Mouse (Mus musculus) kidney, embryonic 16.5 days (tissue): Measurements from ENCODE around the gene Nfe2l2. TPM values are rescaled to one million over a fixed set of nuclear protein-coding genes. Genes with fewer than 3 reads are reported as not detected.

Source experiments
- ATAC-seq: fragments of 200-750 bp; cut with Nextera tagmentation; 2 replicates; pipeline ENCODE4 v1.8.0; 2017; ENCODE audit warnings: moderate TSS enrichment; ENCODE audit not compliant: low FRiP score, low TSS enrichment
- H3K27ac ChIP-seq: fragments of 300-500 bp; sonication (generic); 2 replicates; pipeline ENCODE4 v1.5.1; 2014; ENCODE audit warnings: low read length
- H3K27me3 ChIP-seq: fragments of 300-500 bp; sonication (generic); 2 replicates; pipeline ENCODE4 v1.6.1; 2014; ENCODE audit warnings: low read length, control low read depth, mixed read lengths; ENCODE audit not compliant: insufficient read depth
- H3K36me3 ChIP-seq: fragments of 300-500 bp; sonication (generic); 2 replicates; pipeline ENCODE4 v1.6.1; 2014; ENCODE audit warnings: low read length, control low read depth, mixed read lengths; ENCODE audit not compliant: insufficient read depth
- H3K4me1 ChIP-seq: fragments of 300-500 bp; sonication (generic); 2 replicates; pipeline ENCODE4 v1.6.1; 2014; ENCODE audit warnings: low read length, control low read depth, mixed read lengths; ENCODE audit not compliant: insufficient read depth
- H3K4me2 ChIP-seq: fragments of 300-500 bp; sonication (generic); replicated peaks from 2 replicates; pipeline ENCODE4 v1.6.1; 2014; ENCODE audit warnings: low read depth, low read length
- H3K4me3 ChIP-seq: fragments of 300-500 bp; sonication (generic); 2 replicates; pipeline ENCODE4 v1.5.1; 2014; ENCODE audit warnings: mild to moderate bottlenecking, low read length
- H3K9ac ChIP-seq: fragments of 300-500 bp; sonication (generic); replicated peaks from 2 replicates; pipeline ENCODE4 v1.6.1; 2014; ENCODE audit warnings: low read length
- H3K9me3 ChIP-seq: fragments of 300-500 bp; sonication (generic); 2 replicates; pipeline ENCODE4 v1.6.1; 2016; ENCODE audit warnings: low read length, control low read depth
- WGBS: fragments of 180-500 bp; shearing (Covaris S2); extraction: QIAGEN DNeasy Blood & Tissue Kit; methylation state at CpG from one replicate; pipeline ENCODE4 v1.1.7; 2014; 5-methylcytosine and 5-hydroxymethylcytosine counted together
- polyA plus RNA-seq: library from polyadenylated mRNA; unstranded; fragments of >200 nt; fragmentation: Nextera tagmentation; extraction: Ambion mirVana; gene quantifications from 2 replicates; pipeline ENCODE4 v1.2.1, GENCODE M21; 2015

The Nfe2l2 gene
- polyA plus RNA-seq, 1 experiment from 2014 or later = 87.7 TPM

DNA sequence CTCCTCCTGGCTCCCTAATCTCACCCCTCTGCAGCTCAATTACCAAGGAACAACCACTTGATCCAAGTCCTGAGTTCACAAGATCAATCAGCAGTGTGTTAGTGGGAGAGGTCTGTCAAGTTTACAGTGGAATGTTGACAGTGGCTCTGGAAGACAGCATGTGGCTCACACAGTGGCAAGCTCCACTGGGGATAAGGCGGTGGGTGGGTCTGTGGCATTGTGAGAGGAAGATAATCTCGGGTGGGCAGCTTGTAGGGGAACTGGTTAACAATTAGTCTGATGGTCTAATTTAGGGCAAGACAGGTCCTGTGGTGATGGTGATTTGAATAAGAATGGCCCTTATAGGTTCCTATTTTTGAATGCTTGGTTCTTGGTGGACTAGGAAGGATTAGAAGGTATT lies 27.5 kb upstream of the Nfe2l2 start:
- no peaks in the 10 kb centered on the region for H3K9me3 ChIP-seq
- WGBS = 67% methylated on average over 2 of the region's 2 CpGs
- no peak for ATAC-seq

GRCm38 (mm10) chr2:75731233-75731651 lies 26.8 kb upstream of the Nfe2l2 start:
- no peak overlapping the region for H3K9ac ChIP-seq

More for the DNA sequence above, 27.5 kb upstream of the Nfe2l2 start:
- H3K4me2 ChIP-seq = no peak overlapping the region
- no peaks in the 10 kb centered on the region for H3K36me3 ChIP-seq
- no peaks in the 10 kb centered on the region for H3K4me1 ChIP-seq
- H3K27me3 ChIP-seq = no peaks in the 10 kb centered on the region
- H3K4me3 ChIP-seq = no peak overlapping the region
- no peak overlapping the region for H3K27ac ChIP-seq
- H3K9ac ChIP-seq = no peak overlapping the region

DNA sequence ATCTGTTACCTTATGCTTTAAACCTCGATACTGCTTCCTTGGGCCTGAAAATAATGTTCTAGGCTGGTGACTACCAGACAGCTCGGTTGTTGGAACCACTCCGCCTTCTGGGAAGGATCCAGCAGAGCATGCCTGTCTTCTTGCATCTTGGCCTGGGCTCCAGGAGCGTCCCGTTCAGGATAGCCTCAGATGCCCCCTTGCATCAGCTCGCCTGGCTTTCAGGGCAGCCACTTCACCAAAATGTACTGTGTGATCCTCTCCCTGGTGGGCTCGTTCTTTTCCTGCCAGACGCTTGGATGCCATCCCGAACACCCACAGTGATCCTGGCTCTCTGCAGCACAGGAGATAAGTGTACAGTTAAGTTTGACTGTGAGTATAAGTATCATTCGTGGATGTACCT lies 25.6 kb upstream of the Nfe2l2 start:
- Histone ChIP-seq H3K9ac (no peak overlapping the region), H3K4me2 (no peak overlapping the region), H3K27me3 (no peaks in the 10 kb centered on the region), H3K9me3 (no peaks in the 10 kb centered on the region), H3K4me3 (no peak overlapping the region), H3K27ac (no peak overlapping the region), H3K36me3 (no peaks in the 10 kb centered on the region), H3K4me1 (no peaks in the 10 kb centered on the region)
- ATAC-seq = no peak
- 84% methylated on average over 10 of the region's 10 CpGs for WGBS

More at GRCm38 (mm10) chr2:75731233-75731651, 26.8 kb upstream of the Nfe2l2 start:
- Histone ChIP-seq H3K9me3 (no peaks in the 10 kb centered on the region), H3K27ac (no peak overlapping the region), H3K27me3 (no peaks in the 10 kb centered on the region), H3K4me2 (no peak overlapping the region), H3K4me1 (no peaks in the 10 kb centered on the region), H3K36me3 (no peaks in the 10 kb centered on the region), H3K4me3 (no peak overlapping the region)
- 78% methylated on average over 5 of the region's 5 CpGs for WGBS
- ATAC-seq = no peak

GRCm38 (mm10) chr2:75724863-75725445 lies 20.5 kb upstream of the Nfe2l2 start:
- WGBS = 51% methylated on average over 5 of the region's 5 CpGs
- Histone ChIP-seq H3K4me1 (no peaks in the 10 kb centered on the region), H3K27ac (no peak overlapping the region), H3K4me2 (no peak overlapping the region), H3K27me3 (no peaks in the 10 kb centered on the region), H3K4me3 (no peak overlapping the region), H3K36me3 (no peaks in the 10 kb centered on the region), H3K9ac (no peak overlapping the region), H3K9me3 (no peaks in the 10 kb centered on the region)
- no peak for ATAC-seq

DNA sequence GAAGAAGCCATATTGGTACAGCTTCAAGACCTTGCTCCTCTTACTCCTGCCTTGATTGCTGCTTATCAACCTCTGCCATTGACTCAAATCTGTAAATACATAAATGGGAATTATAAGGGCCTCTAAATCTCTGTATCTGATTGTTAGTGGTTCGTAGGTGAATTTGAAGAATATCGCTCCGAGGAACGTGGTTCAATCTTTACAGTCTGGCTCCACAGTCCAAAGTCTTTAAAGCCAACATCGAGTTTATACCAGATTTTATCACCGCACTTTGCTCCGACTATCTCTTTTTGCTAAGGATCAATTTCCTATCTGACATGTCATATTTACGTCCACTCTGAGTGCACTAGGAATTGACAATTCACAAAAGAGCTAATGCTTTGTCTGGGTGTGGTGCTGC lies 19.0 kb upstream of the Nfe2l2 start:
- H3K27ac ChIP-seq = no peak overlapping the region
- 94% methylated on average over 8 of the region's 8 CpGs for WGBS
- H3K9ac ChIP-seq = no peak overlapping the region
- no peak for ATAC-seq
- no peaks in the 10 kb centered on the region for H3K36me3 ChIP-seq
- no peaks in the 10 kb centered on the region for H3K9me3 ChIP-seq
- H3K4me2 ChIP-seq = no peak overlapping the region
- no peak overlapping the region for H3K4me3 ChIP-seq
- H3K27me3 ChIP-seq = no peaks in the 10 kb centered on the region
- no peaks in the 10 kb centered on the region for H3K4me1 ChIP-seq

DNA sequence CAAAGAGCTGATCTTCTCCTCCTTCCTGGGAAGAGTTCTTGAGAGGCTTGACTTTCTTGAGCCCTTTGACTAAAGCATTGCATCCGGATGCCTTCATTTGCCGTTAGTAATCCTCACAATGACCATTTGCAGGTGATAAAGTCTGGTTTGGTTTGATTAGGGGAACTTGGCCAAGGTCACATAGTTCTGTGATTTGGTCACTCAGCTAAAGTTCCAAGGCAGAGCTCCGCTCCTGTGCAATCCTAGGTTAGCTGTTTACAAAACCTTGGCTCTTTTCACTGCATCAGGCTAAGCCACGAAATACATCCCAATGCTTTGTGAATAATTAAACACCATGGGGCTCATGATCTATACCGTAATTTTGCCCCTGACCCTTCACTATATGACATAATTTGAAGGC lies 18.5 kb upstream of the Nfe2l2 start:
- H3K4me2 ChIP-seq = no peak overlapping the region
- H3K27ac ChIP-seq = no peak overlapping the region
- no peaks in the 10 kb centered on the region for H3K27me3 ChIP-seq
- no peak overlapping the region for H3K4me3 ChIP-seq
- no peak overlapping the region for H3K9ac ChIP-seq
- no peaks in the 10 kb centered on the region for H3K9me3 ChIP-seq
- H3K36me3 ChIP-seq = no peaks in the 10 kb centered on the region
- no peak for ATAC-seq
- WGBS = 63% methylated on average over 5 of the region's 5 CpGs
- no peaks in the 10 kb centered on the region for H3K4me1 ChIP-seq

- no peaks in the 10 kb centered on the region for H3K36me3 ChIP-seq
Observed at GRCm38 (mm10) chr2:75720236-75721027, 16.0 kb upstream of the Nfe2l2 start.

DNA sequence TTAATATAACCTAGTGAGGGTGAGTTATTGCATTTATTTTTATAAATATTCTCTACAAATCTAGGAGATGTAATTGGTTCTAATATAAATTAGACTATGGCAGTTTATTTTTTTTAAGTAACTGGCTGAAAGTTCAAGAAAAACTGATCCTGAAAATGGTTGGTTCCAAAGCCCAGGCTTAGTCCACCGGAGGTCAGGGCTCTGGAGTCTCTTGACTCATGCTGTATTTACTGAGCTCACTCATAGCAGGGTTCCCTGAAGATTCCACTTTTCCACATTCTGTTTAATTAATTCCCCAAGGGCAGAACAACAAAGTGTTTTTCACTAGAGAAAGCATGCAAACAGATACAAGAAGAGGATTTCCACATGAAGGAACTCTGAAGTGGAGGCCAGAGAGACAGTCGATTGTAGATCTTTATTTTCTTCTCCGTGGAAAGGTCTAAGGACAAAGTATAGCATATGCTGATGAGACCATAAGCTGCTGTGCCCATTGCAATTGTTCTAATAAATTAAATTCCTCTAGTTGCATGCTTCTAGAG lies 15.0 kb upstream of the Nfe2l2 start:
- ATAC-seq = no peak
- Histone ChIP-seq H3K9me3 (no peaks in the 10 kb centered on the region), H3K27me3 (no peaks in the 10 kb centered on the region), H3K4me2 (no peak overlapping the region), H3K36me3 (no peaks in the 10 kb centered on the region), H3K4me3 (no peak overlapping the region), H3K4me1 (no peaks in the 10 kb centered on the region; the same call in 1 of the 2 replicates), H3K9ac (no peak overlapping the region), H3K27ac (no peak overlapping the region)
- 77% methylated on average over 3 of the region's 3 CpGs for WGBS

More at GRCm38 (mm10) chr2:75720236-75721027, 16.0 kb upstream of the Nfe2l2 start:
- 82% methylated on average over 11 of the region's 11 CpGs for WGBS
- no peak for ATAC-seq
- Histone ChIP-seq H3K4me2 (no peak overlapping the region), H3K9me3 (no peaks in the 10 kb centered on the region), H3K4me3 (no peak overlapping the region), H3K4me1 (no peaks in the 10 kb centered on the region), H3K27me3 (no peaks in the 10 kb centered on the region), H3K9ac (no peak overlapping the region), H3K27ac (no peak overlapping the region)

DNA sequence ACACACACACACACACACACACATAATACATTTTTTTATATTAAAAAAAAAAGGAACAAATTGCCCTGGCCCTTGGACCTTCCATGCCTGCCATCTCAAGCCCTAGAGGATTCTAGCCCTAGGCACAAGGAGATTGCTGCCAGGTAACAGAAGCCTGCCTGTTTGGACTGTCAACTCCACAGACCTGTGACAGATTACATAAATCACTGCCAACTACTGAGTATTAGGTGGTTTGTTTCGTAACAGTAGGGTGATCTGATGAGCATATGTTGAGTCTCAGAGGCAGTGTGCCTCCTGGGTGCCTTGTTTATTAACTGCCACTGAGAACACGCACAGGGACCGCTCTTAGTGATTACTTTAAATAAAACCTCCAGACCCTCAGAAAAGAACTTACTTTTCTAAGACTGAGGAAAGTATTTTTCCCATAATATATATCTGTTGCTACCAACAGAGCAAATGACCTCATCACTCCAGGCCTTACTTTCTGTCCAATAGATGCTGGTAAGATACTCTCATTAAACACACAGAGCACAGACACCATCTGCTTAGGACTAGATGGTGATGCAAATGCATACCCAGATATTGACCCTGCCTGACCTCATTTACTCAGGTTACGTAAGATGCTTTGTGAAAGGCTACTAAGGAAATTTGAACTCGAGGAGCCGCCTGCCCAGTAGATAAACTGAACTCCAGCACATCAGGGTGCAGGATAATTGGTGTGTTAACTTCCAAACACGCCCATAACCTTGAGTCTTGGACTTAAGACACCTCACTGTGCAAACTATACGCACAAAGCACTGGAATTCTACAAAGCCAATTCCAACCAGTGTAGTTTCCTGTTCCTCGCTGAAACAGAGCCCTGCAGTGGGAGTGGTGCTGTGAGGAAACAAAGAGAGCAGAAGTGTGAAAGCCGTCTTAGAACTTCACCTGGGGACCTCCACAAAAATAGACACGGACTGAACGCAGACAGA lies 11.9 kb upstream of the Nfe2l2 start:
- Histone ChIP-seq H3K4me3 (no peak overlapping the region), H3K4me1 (no peaks in the 10 kb centered on the region; the same call in 1 of the 2 replicates), H3K36me3 (no peaks in the 10 kb centered on the region), H3K27me3 (no peaks in the 10 kb centered on the region), H3K27ac (no peak overlapping the region), H3K9me3 (no peaks in the 10 kb centered on the region), H3K4me2 (no peak overlapping the region), H3K9ac (no peak overlapping the region)
- 43% methylated on average over 12 of the region's 12 CpGs for WGBS
- peak; percentile 69; the same call in 1 of the 2 replicates for ATAC-seq
